Comparison of ENCODE assay signal across 17 mouse cellular contexts in genomic region chr8:89454197-89454596, GRCm38 (mm10).
"Had no signal": no experiment of that assay in that cellular context is flagged by ENCODE, and none has a peak within 500 bp of the region (broad histone marks: within the 10 kb centered on the region; RNA-seq: fewer than 3 reads in every experiment).

No protein-coding gene starts in this region.

- H3K27me3 ChIP-seq: liver, embryonic 13.5 days; midbrain, embryonic 12.5 days; midbrain, embryonic 15.5 days; neural tube, embryonic 12.5 days; stomach, embryonic 15.5 days had no signal

- H3K36me3 ChIP-seq: liver, embryonic 13.5 days; midbrain, embryonic 12.5 days; midbrain, embryonic 15.5 days; neural tube, embryonic 12.5 days; neural tube, embryonic 15.5 days; stomach, embryonic 15.5 days had no signal

- H3K27ac ChIP-seq: kidney, postnatal 0 days; layer of hippocampus, adult 2 months; liver, embryonic 13.5 days; midbrain, embryonic 12.5 days; midbrain, embryonic 15.5 days; neural tube, embryonic 12.5 days; neural tube, embryonic 15.5 days; stomach, embryonic 15.5 days had no signal

- H3K4me1 ChIP-seq: liver, embryonic 13.5 days; midbrain, embryonic 12.5 days; midbrain, embryonic 15.5 days; neural tube, embryonic 15.5 days; stomach, embryonic 15.5 days had no signal

- H3K4me3 ChIP-seq: layer of hippocampus, adult 2 months; liver, embryonic 13.5 days; midbrain, embryonic 12.5 days; midbrain, embryonic 15.5 days; neural tube, embryonic 12.5 days; neural tube, embryonic 15.5 days; stomach, embryonic 15.5 days had no signal

- DNase-seq: kidney, postnatal 25 days; layer of hippocampus, adult 9-11 months; liver, embryonic 13.5 days; lung, adult 2 months; lung, postnatal 14 days; lung, postnatal 4 days; right cerebral cortex, adult 18-20 months; right cerebral cortex, postnatal 25 days; spleen, adult 18-20 months; thymus, postnatal 36 days had no signal

- ATAC-seq: midbrain, embryonic 15.5 days had no signal

- H3K9ac ChIP-seq: liver, embryonic 13.5 days; midbrain, embryonic 12.5 days; midbrain, embryonic 15.5 days; neural tube, embryonic 12.5 days; neural tube, embryonic 15.5 days; stomach, embryonic 15.5 days had no signal

- H3K9me3 ChIP-seq: liver, embryonic 13.5 days; midbrain, embryonic 12.5 days; midbrain, embryonic 15.5 days; neural tube, embryonic 15.5 days; stomach, embryonic 15.5 days had no signal

- H3K4me2 ChIP-seq: liver, embryonic 13.5 days; midbrain, embryonic 12.5 days; midbrain, embryonic 15.5 days; neural tube, embryonic 12.5 days; neural tube, embryonic 15.5 days; stomach, embryonic 15.5 days had no signal
